Mouse (Mus musculus) limb, embryonic 11.5 days (tissue): ENCODE results near the gene Nop14. TPM values are rescaled to one million over a fixed set of nuclear protein-coding genes. Genes with fewer than 3 reads are reported as not detected.
A peak's percentile ranks its signal among the peaks of the same experiment; 100 is the strongest.

Source experiments
- ATAC-seq: fragments of 200-750 bp; cut with Nextera tagmentation; 2 replicates; pipeline ENCODE4 v1.8.0; 2017; ENCODE audit warnings: low read depth; ENCODE audit not compliant: insufficient number of reproducible peaks, low FRiP score, low TSS enrichment
- DNase-seq: peaks from one replicate; pipeline ENCODE4 v3.0.0-alpha.2; 2015; ENCODE audit warnings: low spot score
- H3K27ac ChIP-seq: fragments of 300-500 bp; sonication (generic); replicated peaks from 2 replicates; pipeline ENCODE4 v1.5.1; 2014; ENCODE audit warnings: low read depth, mild to moderate bottlenecking, low read length
- H3K27me3 ChIP-seq: fragments of 300-500 bp; sonication (generic); 2 replicates; pipeline ENCODE4 v1.6.1; 2014; ENCODE audit warnings: mild to moderate bottlenecking, low read length, mixed read lengths; ENCODE audit not compliant: control insufficient read depth, insufficient read depth
- H3K36me3 ChIP-seq: fragments of 300-500 bp; sonication (generic); 2 replicates; pipeline ENCODE4 v1.6.1; 2014; ENCODE audit warnings: mild to moderate bottlenecking, low read length, moderate library complexity, mixed read lengths; ENCODE audit not compliant: control insufficient read depth, insufficient read depth
- H3K4me1 ChIP-seq: fragments of 300-500 bp; sonication (generic); 2 replicates; pipeline ENCODE4 v1.6.1; 2014; ENCODE audit warnings: low read length, mixed read lengths; ENCODE audit not compliant: control insufficient read depth, insufficient read depth
- H3K4me2 ChIP-seq: fragments of 300-500 bp; sonication (generic); 2 replicates; pipeline ENCODE4 v1.6.1; 2014; ENCODE audit warnings: low read depth, mild to moderate bottlenecking, moderate library complexity; ENCODE audit not compliant: severe bottlenecking
- H3K4me3 ChIP-seq: fragments of 300-500 bp; sonication (generic); 2 replicates; pipeline ENCODE4 v1.5.1; 2014; ENCODE audit warnings: low read depth, low read length
- H3K9ac ChIP-seq: fragments of 300-500 bp; sonication (generic); 2 replicates; pipeline ENCODE4 v1.6.1; 2014; ENCODE audit warnings: mild to moderate bottlenecking, low read length
- H3K9me3 ChIP-seq: fragments of 300-500 bp; sonication (generic); 2 replicates; pipeline ENCODE4 v1.6.1; 2016; ENCODE audit warnings: low read length; ENCODE audit not compliant: control insufficient read depth
- WGBS: fragments of 180-500 bp; shearing (Covaris S2); extraction: QIAGEN DNeasy Blood & Tissue Kit; methylation state at CpG from one replicate; pipeline ENCODE4 v1.1.7; 2014; 5-methylcytosine and 5-hydroxymethylcytosine counted together
- polyA plus RNA-seq: library from polyadenylated mRNA; unstranded; fragments of >200 nt; fragmentation: Nextera tagmentation; extraction: Ambion mirVana; gene quantifications from 2 replicates; pipeline ENCODE4 v1.2.1, GENCODE M21; 2014

The Nop14 gene
- 36.3 and 37.2 TPM in 2 replicates for polyA plus RNA-seq

DNA sequence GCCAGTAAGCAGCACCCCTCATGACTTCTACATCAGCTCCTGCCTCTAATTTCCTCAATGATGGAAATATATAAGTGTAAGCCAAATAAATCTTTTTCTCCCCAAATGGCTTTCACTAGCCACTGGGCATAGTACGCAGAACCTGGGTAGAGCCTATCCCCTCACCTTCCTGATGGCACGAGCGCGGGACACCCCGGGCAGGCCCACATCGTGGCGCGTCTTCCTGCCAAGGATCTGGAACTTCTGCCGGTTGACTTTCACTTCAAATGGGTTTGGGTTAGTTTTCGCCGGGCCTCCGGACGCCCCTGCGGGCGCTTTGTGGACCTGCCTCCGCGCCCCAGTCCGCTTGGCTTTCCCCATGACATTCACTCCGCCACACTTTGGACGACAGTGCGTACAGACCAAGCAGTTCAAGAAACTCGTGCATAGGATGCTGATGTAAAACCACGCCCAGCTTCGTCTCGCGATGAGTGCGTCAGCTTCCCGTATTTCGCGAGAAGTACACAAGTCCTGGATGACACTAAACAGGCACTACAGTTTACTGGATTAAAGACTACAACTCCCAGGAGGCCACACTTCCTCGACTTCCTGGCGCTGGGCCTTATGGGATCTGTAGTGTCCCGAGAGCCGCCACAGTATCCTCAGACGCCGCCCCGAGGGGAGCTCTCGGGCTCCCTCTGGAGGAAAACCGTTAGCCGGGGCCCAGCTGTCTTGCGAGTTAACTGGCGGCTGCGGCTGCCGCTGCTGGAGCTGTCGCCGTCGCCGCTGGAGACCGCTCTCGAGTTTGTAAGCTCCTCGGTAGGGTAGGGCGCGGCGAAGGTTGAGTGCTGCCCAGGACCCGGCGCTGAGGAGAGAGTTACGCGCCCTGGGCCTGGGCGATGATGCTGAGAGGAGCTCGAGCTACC is at the start of gene Nop14, which contains the start of gene Grk4:
Gene Nop14 (minus strand): TSS at position 463 of the 905 bp plus-strand sequence.
Gene Grk4 (plus strand): TSS at position 694 of the 905 bp plus-strand sequence.
- peak within 1 kb of the TSS; percentile 74 for H3K9ac ChIP-seq
- H3K4me1 ChIP-seq: peaks cover 2% of the 10 kb centered on the region; the same call in 1 of the 2 replicates
- DNase-seq: peak; percentile 100
- H3K36me3 ChIP-seq: peaks cover 4% of the 10 kb centered on the region
- H3K4me3 ChIP-seq: peak within 1 kb of the TSS; percentile 78
- WGBS: under 1% methylated on average over 60 of the region's 60 CpGs
- peaks cover 2% of the 10 kb centered on the region; the same call in 1 of the 2 replicates for H3K27me3 ChIP-seq
- H3K9me3 ChIP-seq: no peaks in the 10 kb centered on the region
- peak within 1 kb of the TSS; percentile 54 for H3K4me2 ChIP-seq
- ATAC-seq: peak; percentile 100
- H3K27ac ChIP-seq: peak within 1 kb of the TSS; percentile 51; the same call in 1 of the 2 replicates

DNA sequence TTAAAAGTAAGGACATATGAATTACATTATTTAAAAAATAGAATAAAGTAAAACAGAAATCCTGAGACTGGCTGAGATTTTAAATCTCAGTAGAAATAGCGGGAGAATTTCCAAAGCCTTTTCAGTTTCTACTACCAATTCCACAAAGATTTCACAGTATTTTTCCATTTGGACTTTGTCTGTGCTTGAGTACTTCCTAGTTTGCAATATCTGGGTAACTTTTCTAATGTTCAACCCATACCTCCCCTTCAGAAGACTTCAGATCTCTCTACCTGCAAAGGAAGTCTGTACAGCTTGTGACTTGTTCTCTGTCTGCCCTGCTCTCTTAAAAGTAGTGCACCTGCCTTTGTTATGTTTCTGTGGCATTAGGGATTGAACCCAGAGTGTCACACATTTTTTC is 48.5 kb upstream of the Nop14 start:
- Histone ChIP-seq H3K36me3 (no peaks in the 10 kb centered on the region), H3K4me2 (no peak overlapping the region), H3K27ac (no peak overlapping the region), H3K4me1 (no peaks in the 10 kb centered on the region), H3K4me3 (no peak overlapping the region), H3K27me3 (no peaks in the 10 kb centered on the region), H3K9ac (no peak overlapping the region), H3K9me3 (no peaks in the 10 kb centered on the region)
- DNase-seq (no peak), ATAC-seq (no peak)
- WGBS: 81% methylated on average over 1 of the region's 1 CpGs

DNA sequence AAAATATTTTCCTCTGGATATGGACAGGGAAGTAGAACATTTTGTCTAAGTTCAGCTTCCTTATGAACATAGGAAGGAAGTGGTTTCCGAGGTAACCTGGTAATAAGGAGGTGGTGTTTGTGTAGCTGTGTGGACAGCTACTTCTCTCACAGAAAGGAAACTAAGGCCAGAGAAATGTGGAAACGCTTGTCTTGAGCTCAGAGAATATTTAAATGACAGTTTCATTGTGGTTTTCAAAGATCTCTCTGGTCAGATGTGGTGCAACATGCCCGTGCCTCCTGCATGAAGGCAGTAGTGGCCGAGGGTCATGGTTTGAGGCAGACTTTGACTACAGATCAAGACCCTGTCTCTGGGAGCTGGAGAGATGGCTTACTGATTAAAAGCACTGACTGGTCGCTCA is 35.6 kb upstream of the Nop14 start:
- Histone ChIP-seq H3K36me3 (no peaks in the 10 kb centered on the region), H3K27me3 (no peaks in the 10 kb centered on the region), H3K9ac (no peak overlapping the region), H3K4me1 (no peaks in the 10 kb centered on the region), H3K27ac (no peak overlapping the region), H3K4me2 (no peak overlapping the region), H3K9me3 (no peaks in the 10 kb centered on the region), H3K4me3 (no peak overlapping the region)
- 81% methylated on average over 5 of the region's 5 CpGs for WGBS
- ATAC-seq: no peak
- no peak for DNase-seq

DNA sequence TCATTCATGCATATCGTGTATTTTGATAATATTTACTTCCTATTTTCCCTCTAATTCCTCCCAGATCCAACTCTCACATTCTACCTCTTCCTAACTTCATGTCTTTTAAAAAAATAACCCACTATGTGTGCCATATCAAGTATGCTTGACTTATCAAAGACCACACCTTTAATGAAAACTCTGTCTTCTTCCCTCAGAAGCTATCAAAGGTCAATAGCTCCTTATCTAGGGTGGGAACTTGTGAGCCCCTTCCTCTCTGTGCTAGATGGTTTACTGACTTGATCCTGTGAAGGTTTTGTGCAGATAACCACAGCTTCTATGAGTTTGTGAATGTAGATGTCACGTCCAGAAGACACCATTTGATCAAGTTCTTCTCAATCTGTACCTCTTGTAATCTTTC is 32.8 kb upstream of the Nop14 start:
- H3K27me3 ChIP-seq: no peaks in the 10 kb centered on the region
- H3K4me2 ChIP-seq: no peak overlapping the region
- no peaks in the 10 kb centered on the region for H3K4me1 ChIP-seq
- DNase-seq (no peak), ATAC-seq (no peak)
- no peak overlapping the region for H3K27ac ChIP-seq
- no peak overlapping the region for H3K9ac ChIP-seq
- no peaks in the 10 kb centered on the region for H3K9me3 ChIP-seq
- H3K4me3 ChIP-seq: no peak overlapping the region
- H3K36me3 ChIP-seq: no peaks in the 10 kb centered on the region
- WGBS: 69% methylated on average over 2 of the region's 2 CpGs

DNA sequence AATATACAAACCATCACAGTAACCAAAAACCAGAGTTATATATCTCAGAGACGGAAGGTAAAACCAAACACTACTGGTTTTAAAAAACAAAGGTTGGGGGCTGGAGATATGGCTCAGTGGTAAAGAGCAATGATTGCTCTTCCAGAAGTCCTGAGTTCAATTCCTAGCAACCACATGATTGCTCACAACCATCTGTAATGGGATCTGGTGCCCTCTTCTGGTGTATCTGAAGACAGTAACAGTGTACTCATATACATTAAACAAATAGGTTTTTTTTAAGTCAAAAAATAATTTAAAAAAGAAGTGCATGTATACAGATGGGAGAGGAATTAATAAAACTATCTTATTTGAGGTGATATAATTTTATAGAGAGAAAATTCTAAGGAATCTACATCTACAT is 29.9 kb upstream of the Nop14 start:
- Histone ChIP-seq H3K4me3 (no peak overlapping the region), H3K9ac (no peak overlapping the region), H3K4me1 (no peaks in the 10 kb centered on the region), H3K27ac (no peak overlapping the region), H3K4me2 (no peak overlapping the region), H3K9me3 (no peaks in the 10 kb centered on the region), H3K27me3 (no peaks in the 10 kb centered on the region), H3K36me3 (no peaks in the 10 kb centered on the region)
- WGBS: 91% methylated on average over 1 of the region's 1 CpGs
- no peak for ATAC-seq
- no peak for DNase-seq

DNA sequence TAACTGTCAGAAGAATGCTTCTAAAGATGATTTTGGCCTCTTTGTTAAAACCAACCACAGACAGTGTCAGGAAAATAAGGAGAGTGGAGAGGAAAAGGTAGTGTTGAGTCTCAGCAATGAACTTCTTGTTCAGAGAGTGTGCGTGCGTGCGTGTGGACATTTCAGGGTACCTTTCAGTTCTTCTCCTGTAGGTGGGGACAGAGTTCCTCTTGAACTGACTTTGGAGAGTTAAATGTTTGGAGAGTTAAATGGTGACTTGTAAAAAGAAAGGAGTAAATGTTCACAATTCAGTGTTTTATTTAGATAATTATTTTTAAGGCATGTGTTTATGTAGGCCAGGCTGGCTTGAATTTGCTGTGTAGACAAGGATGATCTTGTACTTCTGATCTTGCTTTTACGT is 10.3 kb upstream of the Nop14 start:
- WGBS: 76% methylated on average over 4 of the region's 4 CpGs
- no peaks in the 10 kb centered on the region for H3K4me1 ChIP-seq
- no peaks in the 10 kb centered on the region for H3K9me3 ChIP-seq
- H3K27ac ChIP-seq: no peak overlapping the region
- H3K4me2 ChIP-seq: no peak overlapping the region
- H3K9ac ChIP-seq: no peak overlapping the region
- ATAC-seq (no peak), DNase-seq (no peak)
- no peaks in the 10 kb centered on the region for H3K27me3 ChIP-seq
- H3K4me3 ChIP-seq: no peak overlapping the region
- no peaks in the 10 kb centered on the region for H3K36me3 ChIP-seq

DNA sequence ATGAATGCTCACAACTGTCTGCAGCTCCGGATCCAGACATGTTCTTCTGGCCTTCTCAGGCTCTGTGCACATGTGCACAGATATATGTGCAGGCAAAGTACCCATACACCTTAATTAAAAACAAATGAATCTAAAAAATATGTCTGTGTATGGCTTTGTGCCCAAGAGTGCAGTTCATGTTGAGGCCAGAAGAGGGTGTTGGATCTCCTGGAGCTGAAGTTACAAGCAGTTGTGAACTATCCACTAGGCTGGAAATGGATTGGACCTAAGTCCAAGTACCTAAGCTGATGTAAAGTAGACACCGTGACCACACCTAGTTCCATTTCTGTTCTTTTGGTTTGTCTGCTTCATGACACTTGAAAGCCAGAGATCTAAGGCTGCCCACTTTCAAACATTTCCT is 9.5 kb upstream of the Nop14 start:
- DNase-seq (no peak), ATAC-seq (no peak)
- Histone ChIP-seq H3K4me3 (no peak overlapping the region), H3K4me2 (no peak overlapping the region), H3K9me3 (no peaks in the 10 kb centered on the region), H3K27ac (no peak overlapping the region), H3K27me3 (no peaks in the 10 kb centered on the region), H3K9ac (no peak overlapping the region), H3K36me3 (no peaks in the 10 kb centered on the region), H3K4me1 (no peaks in the 10 kb centered on the region)
- 78% methylated on average over 2 of the region's 2 CpGs for WGBS

DNA sequence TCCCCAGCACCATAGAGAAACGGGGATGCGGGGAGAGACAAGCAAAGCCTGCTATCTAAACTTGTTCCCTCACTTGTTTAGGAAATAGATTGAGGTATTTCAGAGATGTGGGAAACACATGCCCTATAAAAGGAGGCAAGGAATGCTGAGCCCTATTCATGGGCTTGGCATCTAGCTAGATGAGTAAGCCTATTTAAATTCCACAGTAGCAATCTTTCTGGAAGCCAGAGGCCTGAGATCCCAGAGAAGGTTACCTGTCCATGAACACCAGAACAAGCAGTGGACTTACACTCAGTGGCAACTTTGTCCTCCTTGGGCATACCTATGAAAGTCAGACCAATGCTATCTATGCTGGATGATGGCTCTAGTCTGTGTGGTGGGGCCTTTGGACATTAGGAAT is 3.3 kb upstream of the Nop14 start:
- Histone ChIP-seq H3K9me3 (no peaks in the 10 kb centered on the region), H3K27ac (no peak overlapping the region)

More for the DNA sequence above, 3.3 kb upstream of the Nop14 start:
- Histone ChIP-seq H3K4me3 (no peak overlapping the region), H3K4me1 (peaks cover 2% of the 10 kb centered on the region; the same call in 1 of the 2 replicates), H3K9ac (no peak overlapping the region), H3K36me3 (no peaks in the 10 kb centered on the region), H3K27me3 (peaks cover 2% of the 10 kb centered on the region; the same call in 1 of the 2 replicates), H3K4me2 (no peak overlapping the region)
- 97% methylated on average over 2 of the region's 2 CpGs for WGBS
- ATAC-seq: no peak
- DNase-seq: no peak
